Mouse (Mus musculus) embryonic facial prominence, embryonic 13.5 days (tissue): ENCODE measurements around the gene 4430402I18Rik. TPM values are rescaled to one million over a fixed set of nuclear protein-coding genes. Genes with fewer than 3 reads are reported as not detected.

Experiments used
- ATAC-seq: fragments of 200-750 bp; cut with Nextera tagmentation; 2 replicates; pipeline ENCODE4 v1.8.0; 2017; ENCODE audit warnings: low read depth; ENCODE audit not compliant: insufficient number of reproducible peaks, insufficient read depth, low FRiP score, low TSS enrichment
- H3K27ac ChIP-seq: fragments of 300-500 bp; sonication (generic); 2 replicates; pipeline ENCODE4 v1.5.1; 2015; ENCODE audit warnings: moderate library complexity, mild to moderate bottlenecking, inconsistent platforms
- H3K27me3 ChIP-seq: fragments of 300-500 bp; sonication (generic); 2 replicates; pipeline ENCODE4 v1.6.1; 2015; ENCODE audit warnings: mild to moderate bottlenecking, inconsistent platforms
- H3K36me3 ChIP-seq: fragments of 300-500 bp; sonication (generic); 2 replicates; pipeline ENCODE4 v1.6.1; 2015; ENCODE audit warnings: mild to moderate bottlenecking, inconsistent platforms
- H3K4me1 ChIP-seq: fragments of 300-500 bp; sonication (generic); 2 replicates; pipeline ENCODE4 v1.6.1; 2015; ENCODE audit warnings: inconsistent platforms
- H3K4me2 ChIP-seq: fragments of 300-500 bp; sonication (generic); 2 replicates; pipeline ENCODE4 v1.6.1; 2015; ENCODE audit warnings: moderate library complexity, mild to moderate bottlenecking, inconsistent platforms
- H3K4me3 ChIP-seq: fragments of 300-500 bp; sonication (generic); 2 replicates; pipeline ENCODE4 v1.5.1; 2015; ENCODE audit warnings: mild to moderate bottlenecking, inconsistent platforms
- H3K9ac ChIP-seq: fragments of 300-500 bp; sonication (generic); 2 replicates; pipeline ENCODE4 v1.6.1; 2015; ENCODE audit warnings: mild to moderate bottlenecking, inconsistent platforms
- H3K9me3 ChIP-seq: fragments of 300-500 bp; sonication (generic); 2 replicates; pipeline ENCODE4 v1.6.1; 2016; ENCODE audit warnings: inconsistent platforms
- WGBS: fragments of 180-500 bp; shearing (Covaris S2); methylation state at CpG from one replicate; pipeline ENCODE4 v1.1.7; 2015; ENCODE audit warnings: mixed read lengths; 5-methylcytosine and 5-hydroxymethylcytosine counted together
- polyA plus RNA-seq: library from polyadenylated mRNA; unstranded; fragments of >200 nt; fragmentation: Nextera tagmentation; extraction: Ambion mirVana; gene quantifications from 2 replicates; pipeline ENCODE4 v1.2.1, GENCODE M21; 2015

4430402I18Rik gene
- polyA plus RNA-seq, 1 experiment from 2014 or later = 0.30 TPM

DNA sequence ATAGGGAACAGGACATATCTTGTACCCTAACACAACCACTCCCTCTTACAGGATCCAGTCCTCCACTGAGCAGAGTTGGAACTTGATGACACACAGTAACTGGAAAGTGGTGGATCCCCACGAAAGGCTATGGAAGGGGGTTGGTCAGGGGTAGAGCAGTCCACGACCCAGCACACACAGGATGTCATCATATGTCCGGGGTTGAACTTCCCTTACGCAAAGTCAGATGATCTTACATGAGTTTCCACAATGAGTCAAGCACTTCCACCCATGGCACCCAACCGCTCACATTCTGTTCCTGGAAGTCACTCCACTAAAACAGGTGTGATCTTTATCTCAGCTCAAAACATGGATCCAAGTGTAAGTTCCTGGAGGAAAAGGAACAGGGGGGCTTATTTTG lies 49.8 kb downstream of the 4430402I18Rik start:
- no peak overlapping the region for H3K4me3 ChIP-seq
- no peaks in the 10 kb centered on the region for H3K36me3 ChIP-seq
- no peak for ATAC-seq
- no peak overlapping the region for H3K27ac ChIP-seq
- no peak overlapping the region for H3K9ac ChIP-seq
- WGBS = 82% methylated on average over 5 of the region's 5 CpGs
- no peaks in the 10 kb centered on the region for H3K4me1 ChIP-seq
- no peak overlapping the region for H3K4me2 ChIP-seq
- H3K27me3 ChIP-seq = no peaks in the 10 kb centered on the region
- no peaks in the 10 kb centered on the region for H3K9me3 ChIP-seq

DNA sequence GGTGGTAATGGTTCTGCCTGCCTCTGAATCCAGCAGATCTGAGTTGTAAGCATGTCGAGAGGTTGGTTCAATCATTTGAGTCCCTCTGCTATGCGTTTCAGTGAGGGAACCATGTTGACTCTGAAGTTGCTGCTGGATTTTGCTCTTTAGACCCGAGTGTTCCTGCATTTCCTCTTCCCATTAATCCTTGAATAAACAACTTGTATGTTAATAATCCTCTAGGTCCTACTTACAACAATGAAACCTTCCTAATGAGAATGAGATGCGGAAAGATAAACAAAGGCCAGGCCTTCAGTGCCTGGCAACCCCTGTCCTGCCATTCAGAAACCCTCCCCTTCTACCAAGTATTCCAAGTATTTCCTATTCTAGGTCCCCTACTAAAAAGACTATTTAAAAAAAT lies 51.1 kb downstream of the 4430402I18Rik start:
- H3K36me3 ChIP-seq = no peaks in the 10 kb centered on the region
- H3K4me2 ChIP-seq = no peak overlapping the region
- no peaks in the 10 kb centered on the region for H3K9me3 ChIP-seq
- H3K27ac ChIP-seq = no peak overlapping the region
- H3K9ac ChIP-seq = no peak overlapping the region
- no peaks in the 10 kb centered on the region for H3K4me1 ChIP-seq
- ATAC-seq = no peak
- no peak overlapping the region for H3K4me3 ChIP-seq
- H3K27me3 ChIP-seq = no peaks in the 10 kb centered on the region
- WGBS = 62% methylated on average over 4 of the region's 4 CpGs

DNA sequence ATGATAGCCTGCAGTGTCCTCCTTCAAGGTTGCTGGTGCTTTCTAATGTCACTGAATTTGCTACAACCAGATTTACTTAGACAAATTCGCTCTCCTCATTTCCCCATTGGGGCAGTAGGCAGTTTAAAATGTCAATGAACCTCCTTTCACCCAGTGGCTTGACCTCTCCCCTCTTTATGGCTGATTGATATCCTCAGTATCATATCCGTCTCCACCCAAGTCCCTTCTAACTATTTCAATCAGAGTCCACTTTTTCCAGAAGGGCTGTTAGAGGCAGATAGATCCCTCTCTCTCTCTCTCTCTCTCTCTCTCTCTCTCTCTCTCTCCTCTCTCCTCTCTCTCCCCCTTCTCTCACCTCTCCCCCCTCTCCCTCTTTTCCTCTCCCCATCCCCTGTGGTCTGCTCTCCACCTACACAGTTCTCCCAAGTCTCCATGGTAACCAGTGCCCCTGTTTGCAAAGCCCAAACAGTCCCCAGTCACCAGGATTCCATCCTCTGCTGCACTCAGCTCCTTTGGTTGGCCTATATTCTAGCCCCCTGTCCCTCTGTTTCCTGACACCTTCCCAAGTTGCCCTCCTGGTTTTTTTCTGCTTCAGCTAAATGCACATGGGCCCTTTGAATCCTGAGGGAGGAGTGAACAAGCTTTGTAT lies 51.9 kb downstream of the 4430402I18Rik start:
- Histone ChIP-seq H3K4me3 (no peak overlapping the region), H3K4me2 (no peak overlapping the region), H3K9me3 (no peaks in the 10 kb centered on the region), H3K36me3 (no peaks in the 10 kb centered on the region), H3K27ac (no peak overlapping the region), H3K27me3 (no peaks in the 10 kb centered on the region), H3K4me1 (no peaks in the 10 kb centered on the region), H3K9ac (no peak overlapping the region)
- WGBS = 76% methylated on average over 2 of the region's 2 CpGs
- ATAC-seq = no peak

DNA sequence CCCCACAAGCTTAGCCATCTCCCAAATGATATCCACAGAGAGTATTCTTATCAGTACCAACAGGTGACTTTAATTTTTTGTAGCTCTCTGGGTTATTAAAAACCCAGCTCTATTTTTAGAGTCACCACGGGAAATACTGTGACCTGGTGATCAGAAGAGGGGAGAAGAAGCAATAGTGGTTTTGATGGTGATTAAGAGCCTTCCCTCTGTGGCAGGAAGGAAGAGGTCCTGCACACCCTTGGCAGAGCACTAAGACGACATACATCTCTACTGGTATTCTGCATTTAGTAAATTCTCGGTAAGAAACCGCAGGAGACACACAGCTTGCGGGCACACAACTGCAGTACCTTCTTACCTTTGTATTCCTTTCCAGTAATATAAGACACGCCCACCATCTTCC lies 53.0 kb downstream of the 4430402I18Rik start:
- Histone ChIP-seq H3K4me1 (no peaks in the 10 kb centered on the region), H3K27ac (no peak overlapping the region), H3K4me2 (no peak overlapping the region), H3K9me3 (no peaks in the 10 kb centered on the region), H3K4me3 (no peak overlapping the region), H3K9ac (no peak overlapping the region), H3K27me3 (peaks cover under 1% of the 10 kb centered on the region; the same call in 1 of the 2 replicates), H3K36me3 (no peaks in the 10 kb centered on the region)
- 78% methylated on average over 6 of the region's 6 CpGs for WGBS
- ATAC-seq = no peak

DNA sequence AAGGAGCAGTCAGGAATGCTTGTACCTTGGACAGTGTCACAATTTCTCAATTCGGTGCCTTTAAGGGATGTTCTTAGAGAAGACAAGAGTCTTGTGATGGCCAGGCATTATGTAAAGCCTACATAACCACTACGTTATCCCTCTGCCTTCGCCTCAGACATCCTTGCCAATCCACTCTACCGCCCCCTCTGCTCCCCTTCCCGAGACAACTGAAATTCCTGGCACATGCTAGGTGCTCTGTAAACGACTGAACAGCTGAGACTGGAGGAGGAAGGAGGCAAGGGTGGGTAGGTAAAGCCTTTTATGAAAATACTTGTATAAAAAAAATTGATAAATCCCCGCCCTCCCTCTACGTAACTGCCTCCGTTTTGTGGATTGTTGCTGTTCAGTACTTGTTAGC lies 58.9 kb downstream of the 4430402I18Rik start:
- Histone ChIP-seq H3K27me3 (peaks cover 4% of the 10 kb centered on the region), H3K9ac (no peak overlapping the region), H3K9me3 (no peaks in the 10 kb centered on the region), H3K4me1 (peaks cover 21% of the 10 kb centered on the region), H3K4me2 (no peak overlapping the region), H3K36me3 (no peaks in the 10 kb centered on the region), H3K4me3 (no peak overlapping the region), H3K27ac (no peak overlapping the region)
- 52% methylated on average over 9 of the region's 9 CpGs for WGBS
- ATAC-seq = no peak

DNA sequence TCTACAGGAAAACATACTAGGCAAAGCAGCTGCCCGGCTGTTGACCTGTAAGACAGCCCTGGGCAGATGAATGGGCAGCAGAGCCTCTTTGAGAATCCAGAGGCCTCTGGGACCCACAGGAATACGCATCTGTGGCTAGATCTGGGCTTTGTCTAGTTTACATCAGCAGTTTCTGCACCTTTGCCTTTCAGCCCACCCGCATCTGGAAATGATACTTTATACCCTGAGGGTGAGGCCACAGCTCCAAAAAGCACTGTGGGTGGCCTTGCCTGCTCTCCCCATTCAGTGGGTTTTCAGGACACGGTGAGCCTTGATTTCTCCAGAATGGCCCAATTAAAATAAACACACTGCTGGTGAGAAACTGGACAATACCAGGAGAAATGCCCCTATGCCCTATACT lies 59.4 kb downstream of the 4430402I18Rik start:
- no peak overlapping the region for H3K4me3 ChIP-seq
- 18% methylated on average over 4 of the region's 4 CpGs for WGBS
- H3K9ac ChIP-seq = no peak overlapping the region
- no peaks in the 10 kb centered on the region for H3K36me3 ChIP-seq
- no peak overlapping the region for H3K4me2 ChIP-seq
- no peaks in the 10 kb centered on the region for H3K9me3 ChIP-seq
- H3K4me1 ChIP-seq = peaks cover 22% of the 10 kb centered on the region
- no peak overlapping the region for H3K27ac ChIP-seq
- H3K27me3 ChIP-seq = peaks cover 4% of the 10 kb centered on the region
- ATAC-seq = no peak

DNA sequence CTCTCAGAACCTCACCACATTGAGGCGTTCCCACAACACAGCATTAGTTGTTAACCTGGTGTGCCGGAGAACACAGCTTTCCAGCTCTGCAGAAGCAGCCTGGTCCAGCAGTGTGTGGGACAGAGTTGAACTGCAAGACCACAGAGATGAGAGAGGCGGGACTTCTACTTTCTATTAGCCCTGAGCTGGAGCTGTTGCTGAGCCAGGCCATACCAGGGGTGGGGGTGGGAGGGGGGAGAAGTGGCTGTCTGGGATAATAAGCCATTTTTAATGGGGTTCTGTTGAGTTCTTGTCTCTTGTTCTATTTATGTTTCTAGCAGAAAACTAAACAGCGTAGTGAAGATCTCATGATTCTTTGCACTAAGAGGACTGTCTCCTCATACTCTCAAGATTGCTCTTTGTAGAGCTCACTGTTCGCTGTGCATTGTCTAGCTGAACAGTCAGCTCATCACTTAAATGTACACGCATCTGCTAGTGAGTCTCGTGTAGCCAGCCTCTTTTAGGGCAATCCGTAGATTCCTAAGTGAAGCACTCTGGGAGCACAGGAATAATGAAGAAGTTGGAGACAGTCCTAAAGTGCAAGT lies 64.0 kb downstream of the 4430402I18Rik start:
- no peaks in the 10 kb centered on the region for H3K36me3 ChIP-seq
- peaks cover 27% of the 10 kb centered on the region for H3K4me1 ChIP-seq
- H3K4me3 ChIP-seq = no peak overlapping the region
- H3K27ac ChIP-seq = no peak overlapping the region
- H3K9ac ChIP-seq = no peak overlapping the region
- H3K27me3 ChIP-seq = no peaks in the 10 kb centered on the region
- WGBS = 88% methylated on average over 8 of the region's 8 CpGs
- H3K4me2 ChIP-seq = no peak overlapping the region
- no peaks in the 10 kb centered on the region for H3K9me3 ChIP-seq
- ATAC-seq = no peak

DNA sequence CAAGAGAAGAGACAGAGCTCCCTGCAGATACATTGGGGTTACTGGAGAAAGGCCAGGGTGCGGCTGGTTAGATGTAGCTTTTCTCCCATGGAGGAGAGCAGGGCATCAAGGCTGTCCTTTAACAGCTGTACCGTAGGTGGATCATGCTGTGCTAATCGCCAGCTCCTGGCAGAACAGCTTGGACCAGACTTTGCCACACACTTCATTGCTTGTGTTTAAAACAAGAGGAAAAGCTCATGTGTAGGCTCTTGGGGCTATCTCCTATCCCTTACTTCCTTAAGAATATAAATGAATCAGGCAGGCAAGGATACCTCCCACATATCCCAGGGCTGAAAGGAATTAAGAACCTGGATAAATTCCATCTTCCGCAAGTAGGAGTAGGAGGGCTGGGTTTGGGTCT lies 64.8 kb downstream of the 4430402I18Rik start:
- WGBS = 73% methylated on average over 4 of the region's 4 CpGs
- H3K36me3 ChIP-seq = no peaks in the 10 kb centered on the region
- peaks cover 20% of the 10 kb centered on the region for H3K4me1 ChIP-seq
- H3K27ac ChIP-seq = no peak overlapping the region
- H3K27me3 ChIP-seq = no peaks in the 10 kb centered on the region
- no peak overlapping the region for H3K4me3 ChIP-seq
- H3K4me2 ChIP-seq = no peak overlapping the region
- no peak for ATAC-seq
- H3K9ac ChIP-seq = 0 out of 2 replicates have a peak overlapping the region, but pooled peaks have one; percentile 1
- H3K9me3 ChIP-seq = no peaks in the 10 kb centered on the region

DNA sequence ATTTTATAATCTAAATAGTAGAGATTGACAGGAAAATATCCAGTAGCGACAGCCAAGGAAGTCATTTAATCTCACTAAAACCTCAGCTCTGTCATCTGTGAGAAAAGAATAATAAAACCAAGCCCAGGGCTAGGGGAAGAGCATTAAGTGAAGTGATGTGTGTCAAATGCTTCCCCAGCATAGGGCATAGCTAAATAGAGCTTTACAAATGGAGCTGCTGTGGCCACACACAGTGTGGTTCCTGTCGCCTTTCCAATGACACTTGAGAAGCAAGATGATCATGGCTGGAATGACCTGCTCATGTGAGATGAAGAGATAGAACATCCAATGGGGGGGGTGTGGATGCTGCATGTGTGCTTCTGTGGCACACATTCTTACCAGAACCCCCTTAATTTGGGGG lies 65.5 kb downstream of the 4430402I18Rik start:
- Histone ChIP-seq H3K27ac (no peak overlapping the region), H3K9ac (no peak overlapping the region), H3K4me3 (no peak overlapping the region), H3K27me3 (no peaks in the 10 kb centered on the region), H3K9me3 (no peaks in the 10 kb centered on the region), H3K36me3 (no peaks in the 10 kb centered on the region), H3K4me1 (peaks cover 14% of the 10 kb centered on the region), H3K4me2 (no peak overlapping the region)
- no peak for ATAC-seq
- WGBS = 55% methylated on average over 2 of the region's 2 CpGs

DNA sequence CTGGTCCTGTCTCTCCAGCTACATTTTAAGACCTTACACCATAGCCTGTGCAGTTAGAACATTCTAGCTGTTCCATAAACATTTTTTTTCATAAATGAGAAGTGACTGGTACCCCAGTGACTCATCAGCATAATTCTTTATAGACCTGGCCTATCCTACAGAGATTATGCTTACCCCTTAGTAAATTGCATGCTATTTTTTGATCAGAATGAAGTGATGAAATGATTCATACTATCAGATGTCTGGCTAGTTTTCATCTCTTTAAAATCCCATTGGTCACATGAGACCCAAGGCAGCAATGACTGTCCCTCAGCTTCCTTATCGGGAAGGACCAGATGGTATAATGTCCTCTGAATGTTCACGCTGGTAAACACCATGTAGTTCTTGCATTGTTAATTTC lies 66.8 kb downstream of the 4430402I18Rik start:
- no peak overlapping the region for H3K27ac ChIP-seq
- peaks cover 13% of the 10 kb centered on the region for H3K4me1 ChIP-seq
- H3K4me2 ChIP-seq = no peak overlapping the region
- H3K9ac ChIP-seq = no peak overlapping the region
- WGBS = 92% methylated on average over 2 of the region's 2 CpGs
- H3K36me3 ChIP-seq = no peaks in the 10 kb centered on the region
- H3K27me3 ChIP-seq = no peaks in the 10 kb centered on the region
- ATAC-seq = no peak
- no peaks in the 10 kb centered on the region for H3K9me3 ChIP-seq
- no peak overlapping the region for H3K4me3 ChIP-seq

DNA sequence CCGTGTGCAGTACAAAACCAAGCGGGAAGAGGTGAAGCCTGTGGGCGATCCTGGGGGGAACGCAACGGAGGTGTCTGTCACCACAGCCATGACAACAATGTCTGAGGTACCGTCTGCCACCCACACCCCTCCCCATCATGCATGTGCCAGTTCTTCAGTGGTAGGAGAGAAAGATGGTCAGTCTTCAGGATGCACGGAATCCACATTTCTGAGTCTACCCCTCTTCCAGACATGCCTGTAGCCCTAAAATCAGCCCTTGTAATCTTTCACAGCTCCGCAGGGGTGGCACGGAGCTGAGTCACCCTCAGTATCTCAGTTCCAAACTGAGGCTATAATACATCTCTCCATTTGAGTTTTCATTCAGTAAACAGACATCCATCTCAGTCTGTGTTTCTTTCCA lies 70.1 kb downstream of the 4430402I18Rik start:
- Histone ChIP-seq H3K4me2 (no peak overlapping the region), H3K27me3 (no peaks in the 10 kb centered on the region), H3K36me3 (no peaks in the 10 kb centered on the region), H3K9me3 (no peaks in the 10 kb centered on the region), H3K4me1 (peaks cover 8% of the 10 kb centered on the region), H3K27ac (no peak overlapping the region), H3K4me3 (no peak overlapping the region), H3K9ac (no peak overlapping the region)
- 85% methylated on average over 9 of the region's 9 CpGs for WGBS
- ATAC-seq = no peak

DNA sequence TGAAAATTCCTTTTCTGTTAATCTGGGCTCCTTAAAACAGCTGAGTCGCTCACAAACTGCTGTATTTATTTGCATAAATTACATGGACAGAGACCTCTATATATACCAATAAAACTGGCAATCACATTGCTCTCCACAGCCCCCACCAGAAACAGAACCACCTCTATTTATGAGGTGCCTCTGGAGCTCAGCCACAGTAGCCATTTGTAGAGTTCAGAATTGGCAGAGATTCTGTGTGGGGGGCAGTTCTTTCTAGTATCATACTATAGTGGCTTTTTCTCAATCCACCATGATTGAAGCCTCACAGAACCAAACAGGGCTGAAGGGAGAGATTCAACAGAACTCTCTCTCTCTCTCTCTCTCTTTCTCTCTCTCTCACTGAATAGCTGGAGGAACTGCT lies 71.0 kb downstream of the 4430402I18Rik start:
- Histone ChIP-seq H3K36me3 (no peaks in the 10 kb centered on the region), H3K27ac (no peak overlapping the region), H3K4me2 (no peak overlapping the region), H3K4me3 (no peak overlapping the region), H3K27me3 (no peaks in the 10 kb centered on the region), H3K9ac (no peak overlapping the region), H3K4me1 (0 out of 2 replicates have a peak, but pooled peaks cover 3% of the 10 kb centered on the region), H3K9me3 (no peaks in the 10 kb centered on the region)
- ATAC-seq = no peak
- 74% methylated on average over 1 of the region's 1 CpGs for WGBS
